Mouse (Mus musculus): ENCODE results near the gene Egfl7. TPM values are rescaled to one million over a fixed set of nuclear protein-coding genes. Genes with fewer than 3 reads are reported as not detected.

Gene Egfl7
- total RNA-seq, 2 experiments from 2014 or later: 8.2 TPM; not detected in 1

DNA sequence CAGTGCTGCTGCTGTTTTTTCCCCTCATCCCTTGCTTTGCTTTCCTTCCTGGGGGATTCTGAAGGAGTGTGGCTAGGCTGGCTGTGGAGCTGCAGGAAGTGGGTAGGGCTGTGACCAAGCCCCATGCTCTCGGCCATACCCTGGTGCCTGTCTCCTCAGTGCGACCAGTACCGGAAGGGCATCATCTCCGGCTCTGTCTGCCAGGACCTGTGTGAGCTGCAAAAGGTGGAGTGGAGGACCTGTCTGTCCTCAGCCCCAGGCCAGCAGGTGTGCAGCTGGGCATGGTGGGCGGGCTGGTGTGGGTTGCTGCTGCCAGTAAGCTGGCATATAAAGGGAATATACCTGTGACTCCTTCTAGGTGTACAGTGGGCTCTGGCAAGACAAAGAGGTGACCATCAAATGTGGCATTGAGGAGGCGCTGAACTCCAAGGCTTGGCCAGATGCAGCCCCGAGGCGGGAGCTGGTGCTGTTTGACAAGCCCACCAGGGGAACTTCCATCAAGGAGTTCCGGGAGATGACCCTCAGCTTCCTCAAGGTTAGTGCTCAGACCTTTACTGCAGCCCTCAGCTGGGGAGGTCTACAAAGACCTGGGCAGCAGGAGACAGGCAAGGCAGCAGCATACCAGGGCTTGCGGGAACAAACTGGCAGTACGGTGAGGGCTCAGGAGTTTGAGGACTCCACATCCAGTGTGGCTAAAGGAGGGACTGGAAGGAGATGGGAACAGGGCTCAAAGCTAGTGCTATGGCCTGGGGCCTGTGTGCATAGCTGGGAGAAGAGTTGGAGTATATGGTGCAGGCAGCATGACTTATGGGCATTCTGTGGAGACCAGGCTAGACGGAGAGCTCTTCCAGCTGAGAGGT is 55.0 kb downstream of the Egfl7 start:
- no peak for ATAC-seq (replicated peaks; ENCODE audit: low FRiP score, poor library complexity, severe bottlenecking)

GRCm38 (mm10) chr2:26635489-26636324 is 55.9 kb downstream of the Egfl7 start:
- ATAC-seq (replicated peaks; ENCODE audit: low FRiP score, poor library complexity, severe bottlenecking): no peak

- no peak for ATAC-seq (replicated peaks; ENCODE audit: low FRiP score, poor library complexity, severe bottlenecking)
These were observed 56.5 kb downstream of the Egfl7 start for GRCm38 (mm10) chr2:26636325-26636635.

- ATAC-seq (replicated peaks; ENCODE audit: low FRiP score, poor library complexity, severe bottlenecking): no peak
These were observed 57.6 kb downstream of the Egfl7 start for GRCm38 (mm10) chr2:26637316-26637932.

DNA sequence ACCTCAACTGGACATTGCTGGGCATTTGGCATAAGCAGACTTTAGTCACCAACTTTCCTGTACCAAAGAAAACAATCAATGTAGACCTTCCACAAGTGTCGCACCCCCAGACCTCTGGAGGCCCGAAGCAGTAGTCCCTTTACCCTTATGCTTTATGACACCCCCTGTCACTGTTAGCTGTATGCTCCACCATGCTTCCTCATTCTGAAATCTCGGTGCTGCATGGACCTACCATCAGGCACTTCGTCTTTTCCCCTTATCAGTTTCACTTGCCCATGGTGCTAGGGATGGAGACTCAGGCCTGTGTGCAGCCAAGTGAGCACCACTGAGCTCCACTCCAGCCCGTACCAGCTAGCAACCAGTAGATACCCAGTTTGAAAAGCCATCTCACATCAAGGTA is 58.2 kb downstream of the Egfl7 start:
- no peak for ATAC-seq (replicated peaks; ENCODE audit: low FRiP score, poor library complexity, severe bottlenecking)

- no peak for ATAC-seq (replicated peaks; ENCODE audit: low FRiP score, poor library complexity, severe bottlenecking)
These were observed 58.8 kb downstream of the Egfl7 start for GRCm38 (mm10) chr2:26638572-26638971.

GRCm38 (mm10) chr2:26639083-26639482 is 59.3 kb downstream of the Egfl7 start:
- ATAC-seq (replicated peaks; ENCODE audit: low FRiP score, poor library complexity, severe bottlenecking): peak; percentile 55; the same call in 1 of the 2 replicates

GRCm38 (mm10) chr2:26639838-26640830 is 60.3 kb downstream of the Egfl7 start:
- ATAC-seq (replicated peaks; ENCODE audit: low FRiP score, poor library complexity, severe bottlenecking): peak; percentile 88

- ATAC-seq (replicated peaks; ENCODE audit: low FRiP score, poor library complexity, severe bottlenecking): no peak
These were observed 61.3 kb downstream of the Egfl7 start for GRCm38 (mm10) chr2:26641006-26641647.

Other genes with a start within 250 kb of the Egfl7 start
- gene Dnlz, start 227.9 kb upstream of the Egfl7 start, total RNA-seq (2015; ENCODE audit: low replicate concordance): 2.7 TPM in 1 of 2 replicates, not detected in the other
- 1.1 and 2.0 TPM in 2 replicates for gene Dnlz, start 227.9 kb upstream of the Egfl7 start, total RNA-seq (2017; ENCODE audit: low replicate concordance)
- 5.9 and 11.9 TPM in 2 replicates for gene Card9, start 219.1 kb upstream of the Egfl7 start, total RNA-seq (2015; ENCODE audit: low replicate concordance)
- gene Card9, start 219.1 kb upstream of the Egfl7 start, total RNA-seq (2017; ENCODE audit: low replicate concordance): 20.4 and 32.5 TPM in 2 replicates
- gene Snapc4, start 199.4 kb upstream of the Egfl7 start, total RNA-seq (2015; ENCODE audit: low replicate concordance): 2.9 and 12.3 TPM in 2 replicates
- gene Snapc4, start 199.4 kb upstream of the Egfl7 start, total RNA-seq (2017; ENCODE audit: low replicate concordance): 0.85 and 7.4 TPM in 2 replicates
- gene Entr1, start 190.7 kb upstream of the Egfl7 start, total RNA-seq (2015; ENCODE audit: low replicate concordance): 17.8 and 25.0 TPM in 2 replicates
- 17.3 and 19.2 TPM in 2 replicates for gene Entr1, start 190.7 kb upstream of the Egfl7 start, total RNA-seq (2017; ENCODE audit: low replicate concordance)
- gene Pmpca, start 190.7 kb upstream of the Egfl7 start, total RNA-seq (2015; ENCODE audit: low replicate concordance): 6.5 TPM in 2 replicates
- 12.1 and 24.0 TPM in 2 replicates for gene Pmpca, start 190.7 kb upstream of the Egfl7 start, total RNA-seq (2017; ENCODE audit: low replicate concordance)
- 4.0 and 4.6 TPM in 2 replicates for gene Inpp5e, start 170.8 kb upstream of the Egfl7 start, total RNA-seq (2015; ENCODE audit: low replicate concordance)
- gene Inpp5e, start 170.8 kb upstream of the Egfl7 start, total RNA-seq (2017; ENCODE audit: low replicate concordance): 2.5 and 4.5 TPM in 2 replicates
- 12.5 and 18.8 TPM in 2 replicates for gene Sec16a, start 134.8 kb upstream of the Egfl7 start, total RNA-seq (2015; ENCODE audit: low replicate concordance)
- gene Sec16a, start 134.8 kb upstream of the Egfl7 start, total RNA-seq (2017; ENCODE audit: low replicate concordance): 9.3 and 14.9 TPM in 2 replicates
- 7.3 and 10.0 TPM in 2 replicates for gene Notch1, start 63.4 kb upstream of the Egfl7 start, total RNA-seq (2015; ENCODE audit: low replicate concordance)
- gene Notch1, start 63.4 kb upstream of the Egfl7 start, total RNA-seq (2017; ENCODE audit: low replicate concordance): 3.3 and 4.6 TPM in 2 replicates
- not detected in 2 replicates for gene Gm20532, start 6.6 kb downstream of the Egfl7 start, total RNA-seq (2015; ENCODE audit: low replicate concordance)
- not detected in 2 replicates for gene Gm20532, start 6.6 kb downstream of the Egfl7 start, total RNA-seq (2017; ENCODE audit: low replicate concordance)
- 17.1 and 32.7 TPM in 2 replicates for gene Agpat2, start 24.4 kb downstream of the Egfl7 start, total RNA-seq (2015; ENCODE audit: low replicate concordance)
- gene Agpat2, start 24.4 kb downstream of the Egfl7 start, total RNA-seq (2017; ENCODE audit: low replicate concordance): 23.0 and 24.4 TPM in 2 replicates
- not detected in 2 replicates for gene Fam69b, start 48.4 kb downstream of the Egfl7 start, total RNA-seq (2015; ENCODE audit: low replicate concordance)
- gene Fam69b, start 48.4 kb downstream of the Egfl7 start, total RNA-seq (2017; ENCODE audit: low replicate concordance): 0.34 TPM in 1 of 2 replicates, not detected in the other
- not detected in 2 replicates for gene Lcn4, start 91.3 kb downstream of the Egfl7 start, total RNA-seq (2015; ENCODE audit: low replicate concordance)
- not detected in 2 replicates for gene Lcn4, start 91.3 kb downstream of the Egfl7 start, total RNA-seq (2017; ENCODE audit: low replicate concordance)

All from erythroblast, adult 5-6 weeks (primary cell).